Mouse (Mus musculus) thymus, adult 2 months (tissue): ENCODE results near the gene Arhgap45. TPM values are rescaled to one million over a fixed set of nuclear protein-coding genes. Genes with fewer than 3 reads are reported as not detected.

Experiments used
- DNase-seq: peaks from one replicate; pipeline ENCODE4 v3.0.0; 2021
- H3K27ac ChIP-seq: fragments of 200-500 bp; 2 replicates; pipeline ENCODE4 v1.5.1; 2012; ENCODE audit warnings: low read length, control low read depth; ENCODE audit not compliant: control insufficient read depth, insufficient read depth
- H3K27me3 ChIP-seq: fragments of 200-500 bp; 2 replicates; pipeline ENCODE4 v1.6.1; 2012; ENCODE audit warnings: mild to moderate bottlenecking, low read length, moderate library complexity, mixed read lengths; ENCODE audit not compliant: control insufficient read depth, insufficient read depth
- H3K36me3 ChIP-seq: fragments of 200-500 bp; 2 replicates; pipeline ENCODE4 v1.6.1; 2012; ENCODE audit warnings: mild to moderate bottlenecking, low read length, moderate library complexity; ENCODE audit not compliant: control insufficient read depth, insufficient read depth
- H3K4me1 ChIP-seq: fragments of 200-500 bp; replicated peaks from 2 replicates; pipeline ENCODE4 v1.6.1; 2012; ENCODE audit warnings: low read length; ENCODE audit not compliant: control insufficient read depth, insufficient read depth
- H3K4me3 ChIP-seq: fragments of 200-500 bp; 2 replicates; pipeline ENCODE4 v1.5.1; 2012; ENCODE audit warnings: mild to moderate bottlenecking, low read length, control low read depth, moderate library complexity; ENCODE audit not compliant: control insufficient read depth, insufficient read depth
- CTCF ChIP-seq: fragments of 200-500 bp; IDR thresholded peaks from 2 replicates; pipeline ENCODE4 v1.5.1; 2012; ENCODE audit warnings: mild to moderate bottlenecking, control low read depth, low read length, moderate library complexity, borderline replicate concordance; ENCODE audit not compliant: control insufficient read depth, poor library complexity, insufficient read depth; ENCODE audit errors: extremely low read depth
- POLR2A ChIP-seq: fragments of 200-500 bp; IDR thresholded peaks from 2 replicates; pipeline ENCODE4 v1.6.1; 2012; ENCODE audit warnings: mild to moderate bottlenecking, low read length, control low read depth, moderate library complexity; ENCODE audit not compliant: control insufficient read depth, poor library complexity, insufficient read depth; ENCODE audit errors: extremely low read depth
- WGBS: fragments of 180-500 bp; shearing (Covaris S2); methylation state at CpG from one replicate; pipeline ENCODE4 v1.1.7; 2018; 5-methylcytosine and 5-hydroxymethylcytosine counted together
- polyA plus RNA-seq: library from polyadenylated mRNA; depleted of rRNA; stranded (reverse); fragments of >200 nt; gene quantifications from 2 replicates; pipeline ENCODE4 v1.2.3, GENCODE M21; 2012

Gene Arhgap45
- polyA plus RNA-seq, 1 experiment: 1,504 TPM

- no peaks in the 10 kb centered on the region for H3K27me3 ChIP-seq
- WGBS: 53% methylated on average over 5 of the region's 5 CpGs
- no peak overlapping the region for H3K4me3 ChIP-seq
- peak overlapping the region; percentile 88 for H3K27ac ChIP-seq
- no peak for DNase-seq
- TF ChIP-seq POLR2A (no peak), CTCF (no peak)
- H3K4me1 ChIP-seq: peaks cover 65% of the 10 kb centered on the region
- peaks cover 91% of the 10 kb centered on the region for H3K36me3 ChIP-seq
These were observed 7.3 kb downstream of the Arhgap45 start for GRCm38 (mm10) chr10:80023758-80024157.

GRCm38 (mm10) chr10:80024229-80025043 is 8.0 kb downstream of the Arhgap45 start:
- DNase-seq: peak; percentile 83
- Histone ChIP-seq H3K36me3 (peaks cover 91% of the 10 kb centered on the region), H3K27ac (peak overlapping the region; percentile 88), H3K4me1 (peaks cover 59% of the 10 kb centered on the region), H3K4me3 (peak overlapping the region; percentile 42), H3K27me3 (no peaks in the 10 kb centered on the region)
- TF ChIP-seq CTCF: no peak
- no peak for TF ChIP-seq POLR2A
- WGBS: 48% methylated on average over 15 of the region's 15 CpGs

- H3K4me3 ChIP-seq: no peak overlapping the region
- peaks cover 54% of the 10 kb centered on the region for H3K4me1 ChIP-seq
- peak; percentile 29 for DNase-seq
- H3K36me3 ChIP-seq: peaks cover 90% of the 10 kb centered on the region
- 78% methylated on average over 4 of the region's 4 CpGs for WGBS
- no peaks in the 10 kb centered on the region for H3K27me3 ChIP-seq
- TF ChIP-seq CTCF: no peak
- no peak for TF ChIP-seq POLR2A
- H3K27ac ChIP-seq: peak overlapping the region; percentile 88
These were observed 8.5 kb downstream of the Arhgap45 start for GRCm38 (mm10) chr10:80025044-80025347.

GRCm38 (mm10) chr10:80025463-80025862 is 9.0 kb downstream of the Arhgap45 start:
- no peaks in the 10 kb centered on the region for H3K27me3 ChIP-seq
- H3K27ac ChIP-seq: no peak overlapping the region
- DNase-seq: no peak
- H3K4me1 ChIP-seq: peaks cover 49% of the 10 kb centered on the region
- TF ChIP-seq POLR2A (no peak), CTCF (no peak)
- H3K4me3 ChIP-seq: no peak overlapping the region
- peaks cover 90% of the 10 kb centered on the region for H3K36me3 ChIP-seq
- WGBS: 90% methylated on average over 10 of the region's 10 CpGs

- Histone ChIP-seq H3K36me3 (peaks cover 90% of the 10 kb centered on the region), H3K4me3 (no peak overlapping the region), H3K27me3 (no peaks in the 10 kb centered on the region), H3K4me1 (peaks cover 49% of the 10 kb centered on the region), H3K27ac (no peak overlapping the region)
- peak; percentile 47 for DNase-seq
- 84% methylated on average over 12 of the region's 12 CpGs for WGBS
- no peak for TF ChIP-seq POLR2A
- no peak for TF ChIP-seq CTCF
These were observed 9.4 kb downstream of the Arhgap45 start for GRCm38 (mm10) chr10:80025889-80026288.

- Histone ChIP-seq H3K27ac (no peak overlapping the region), H3K4me1 (peaks cover 36% of the 10 kb centered on the region), H3K27me3 (no peaks in the 10 kb centered on the region), H3K36me3 (peaks cover 86% of the 10 kb centered on the region), H3K4me3 (no peak overlapping the region)
- no peak for DNase-seq
- 90% methylated on average over 20 of the region's 20 CpGs for WGBS
- no peak for TF ChIP-seq CTCF
- TF ChIP-seq POLR2A: no peak
These were observed 11.4 kb downstream of the Arhgap45 start for GRCm38 (mm10) chr10:80027681-80028520.

- TF ChIP-seq POLR2A (no peak), CTCF (no peak)
- Histone ChIP-seq H3K4me3 (no peak overlapping the region), H3K36me3 (peaks cover 80% of the 10 kb centered on the region), H3K27me3 (no peaks in the 10 kb centered on the region), H3K4me1 (peaks cover 35% of the 10 kb centered on the region), H3K27ac (no peak overlapping the region)
- no peak for DNase-seq
- over 99% methylated on average over 13 of the region's 13 CpGs for WGBS
These were observed 12.0 kb downstream of the Arhgap45 start for GRCm38 (mm10) chr10:80028521-80028846.
